Mouse (Mus musculus): ENCODE data around the gene Pet117. TPM values are rescaled to one million over a fixed set of nuclear protein-coding genes. Genes with fewer than 3 reads are reported as not detected.

The Pet117 gene
- polyA plus RNA-seq, 1 experiment from 2014 or later, result 0.94 TPM

DNA sequence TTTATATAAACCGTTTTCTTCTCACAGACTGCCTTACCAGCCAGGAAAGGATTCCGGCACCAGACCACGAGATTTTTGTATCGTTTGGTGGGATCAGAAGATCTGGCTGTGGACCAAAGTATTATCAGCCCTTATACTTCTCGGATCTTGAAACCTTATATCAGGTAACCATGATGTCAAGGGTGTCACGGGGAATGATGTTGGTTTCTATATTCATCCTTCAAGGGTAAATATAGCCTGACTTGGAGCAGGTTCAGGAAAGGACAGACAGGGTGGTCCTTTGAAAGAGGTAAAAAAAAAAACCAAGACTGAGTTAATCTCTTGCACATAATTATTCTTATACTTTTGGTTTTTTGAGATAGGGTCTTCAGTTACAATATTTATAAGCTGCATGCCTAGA, 31.9 kb downstream of the Pet117 start:
- DNase-seq (ENCODE audit: low spot score) (no peak), ATAC-seq (ENCODE audit: low FRiP score) (no peak)
- Histone ChIP-seq H3K9ac (ENCODE audit: low read depth, low read length) (no peak overlapping the region), H3K4me1 (replicated peaks; ENCODE audit: control insufficient read depth, insufficient read depth, low read length) (no peaks in the 10 kb centered on the region), H3K9me3 (ENCODE audit: control insufficient read depth, low read length) (no peaks in the 10 kb centered on the region), H3K36me3 (ENCODE audit: control insufficient read depth, insufficient read depth, low read length) (no peaks in the 10 kb centered on the region; the same call in 1 of the 2 replicates), H3K27me3 (ENCODE audit: control insufficient read depth, insufficient read depth, low read length) (no peaks in the 10 kb centered on the region), H3K27ac (ENCODE audit: low read depth, low read length) (no peak overlapping the region), H3K4me3 (ENCODE audit: low read depth, low read length) (no peak overlapping the region), H3K4me2 (replicated peaks; ENCODE audit: low read depth, low read length) (no peak overlapping the region)
- 88% methylated on average over 6 of the region's 6 CpGs for WGBS

DNA sequence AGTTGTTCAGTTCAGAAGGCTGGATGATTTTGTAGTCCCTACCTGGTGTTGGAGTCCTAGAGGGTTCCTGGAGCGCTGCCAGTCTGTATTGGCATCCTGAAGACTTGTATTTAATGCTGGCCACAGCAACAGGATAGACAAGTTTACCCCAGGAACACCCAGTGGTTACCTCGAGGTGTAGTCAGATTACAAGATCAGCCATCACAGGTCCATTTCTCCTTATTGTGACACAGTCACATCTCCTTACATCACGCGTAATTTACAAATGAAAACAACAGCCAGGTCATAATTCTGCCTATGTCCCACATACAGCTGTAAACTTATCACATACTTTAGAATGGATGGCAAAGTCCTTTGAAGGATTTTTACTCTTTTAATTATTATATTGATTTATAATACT, 40.2 kb downstream of the Pet117 start:
- no peaks in the 10 kb centered on the region for H3K4me1 ChIP-seq (replicated peaks; ENCODE audit: control insufficient read depth, insufficient read depth, low read length)
- H3K27ac ChIP-seq (ENCODE audit: low read depth, low read length), result no peak overlapping the region
- no peaks in the 10 kb centered on the region for H3K9me3 ChIP-seq (ENCODE audit: control insufficient read depth, low read length)
- 92% methylated on average over 4 of the region's 4 CpGs for WGBS
- no peaks in the 10 kb centered on the region for H3K27me3 ChIP-seq (ENCODE audit: control insufficient read depth, insufficient read depth, low read length)
- H3K36me3 ChIP-seq (ENCODE audit: control insufficient read depth, insufficient read depth, low read length), result peaks cover 15% of the 10 kb centered on the region; the same call in 1 of the 2 replicates
- no peak overlapping the region for H3K4me3 ChIP-seq (ENCODE audit: low read depth, low read length)
- DNase-seq (ENCODE audit: low spot score), result no peak
- ATAC-seq (ENCODE audit: low FRiP score), result no peak
- no peak overlapping the region for H3K9ac ChIP-seq (ENCODE audit: low read depth, low read length)
- H3K4me2 ChIP-seq (replicated peaks; ENCODE audit: low read depth, low read length), result no peak overlapping the region

DNA sequence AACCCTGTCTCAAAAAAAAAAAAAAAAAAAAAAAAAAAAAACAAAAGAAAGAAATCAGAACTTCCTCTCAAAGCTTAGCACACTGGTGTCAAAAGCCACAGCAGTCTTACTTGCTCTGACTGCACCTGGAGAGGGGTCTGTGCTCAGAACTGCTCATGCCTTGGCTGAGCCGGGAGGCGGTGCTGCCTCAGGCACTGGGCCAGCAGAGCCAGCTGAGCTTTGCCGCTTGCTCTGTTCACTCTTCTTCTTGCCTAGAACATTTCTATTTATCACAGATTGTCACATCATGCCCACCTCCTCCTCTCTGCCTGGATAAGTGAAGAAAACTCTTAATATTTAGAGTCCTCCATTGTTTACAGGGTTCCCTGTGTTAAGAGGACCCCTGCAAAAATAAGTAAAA, 41.8 kb downstream of the Pet117 start:
- no peak overlapping the region for H3K4me3 ChIP-seq (ENCODE audit: low read depth, low read length)
- H3K9me3 ChIP-seq (ENCODE audit: control insufficient read depth, low read length), result no peaks in the 10 kb centered on the region
- DNase-seq (ENCODE audit: low spot score), result no peak
- H3K27me3 ChIP-seq (ENCODE audit: control insufficient read depth, insufficient read depth, low read length), result no peaks in the 10 kb centered on the region
- ATAC-seq (ENCODE audit: low FRiP score), result no peak
- WGBS, result 92% methylated on average over 3 of the region's 3 CpGs
- peaks cover 15% of the 10 kb centered on the region; the same call in 1 of the 2 replicates for H3K36me3 ChIP-seq (ENCODE audit: control insufficient read depth, insufficient read depth, low read length)
- H3K9ac ChIP-seq (ENCODE audit: low read depth, low read length), result no peak overlapping the region
- H3K27ac ChIP-seq (ENCODE audit: low read depth, low read length), result no peak overlapping the region
- H3K4me2 ChIP-seq (replicated peaks; ENCODE audit: low read depth, low read length), result no peak overlapping the region
- H3K4me1 ChIP-seq (replicated peaks; ENCODE audit: control insufficient read depth, insufficient read depth, low read length), result no peaks in the 10 kb centered on the region

DNA sequence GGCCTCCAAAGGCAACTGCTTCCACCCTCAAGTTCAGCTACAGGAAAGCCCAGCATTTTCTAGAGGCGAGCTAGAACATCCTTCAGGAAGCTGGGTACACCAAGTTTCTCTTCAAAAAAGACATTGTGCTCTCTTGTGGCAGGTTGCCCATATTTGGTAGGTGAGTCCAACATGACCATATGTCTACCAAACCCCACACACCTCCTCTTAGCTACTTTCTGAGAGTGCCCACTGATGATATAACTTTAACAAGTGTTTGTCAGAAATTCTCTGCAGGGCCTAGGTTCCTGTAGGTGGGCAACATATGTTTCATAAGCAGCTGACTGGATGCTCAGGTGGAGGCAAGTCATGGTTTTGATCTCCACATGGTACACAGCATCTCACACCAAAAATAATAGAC, 45.9 kb downstream of the Pet117 start:
- Histone ChIP-seq H3K9ac (ENCODE audit: low read depth, low read length) (no peak overlapping the region), H3K4me2 (replicated peaks; ENCODE audit: low read depth, low read length) (no peak overlapping the region), H3K4me1 (replicated peaks; ENCODE audit: control insufficient read depth, insufficient read depth, low read length) (no peaks in the 10 kb centered on the region), H3K36me3 (ENCODE audit: control insufficient read depth, insufficient read depth, low read length) (no peaks in the 10 kb centered on the region), H3K27me3 (ENCODE audit: control insufficient read depth, insufficient read depth, low read length) (no peaks in the 10 kb centered on the region), H3K27ac (ENCODE audit: low read depth, low read length) (no peak overlapping the region), H3K4me3 (ENCODE audit: low read depth, low read length) (no peak overlapping the region), H3K9me3 (ENCODE audit: control insufficient read depth, low read length) (no peaks in the 10 kb centered on the region)
- no peak for DNase-seq (ENCODE audit: low spot score)
- WGBS, result 88% methylated on average over 1 of the region's 1 CpGs
- no peak for ATAC-seq (ENCODE audit: low FRiP score)

DNA sequence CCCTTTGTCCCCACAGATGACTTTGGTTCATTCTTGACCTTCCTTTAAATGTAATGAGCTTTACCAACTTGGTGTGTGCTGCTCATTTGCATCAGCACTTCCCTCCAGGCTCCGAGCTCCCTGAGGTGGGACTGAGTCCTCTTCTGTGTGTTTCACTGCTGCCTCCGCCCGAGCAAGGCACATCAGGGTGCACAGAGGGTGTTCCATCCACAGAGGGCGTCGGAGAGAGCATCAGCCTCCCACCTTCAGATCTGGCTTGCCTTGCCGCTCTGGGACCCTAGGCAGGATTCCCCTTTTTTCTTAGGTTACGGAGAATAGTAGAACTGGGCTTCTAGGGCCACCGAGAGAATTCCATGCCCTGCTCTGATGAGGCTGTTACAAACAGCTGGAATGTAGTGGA, 48.1 kb downstream of the Pet117 start:
- no peak overlapping the region for H3K4me3 ChIP-seq (ENCODE audit: low read depth, low read length)
- no peak for DNase-seq (ENCODE audit: low spot score)

DNA sequence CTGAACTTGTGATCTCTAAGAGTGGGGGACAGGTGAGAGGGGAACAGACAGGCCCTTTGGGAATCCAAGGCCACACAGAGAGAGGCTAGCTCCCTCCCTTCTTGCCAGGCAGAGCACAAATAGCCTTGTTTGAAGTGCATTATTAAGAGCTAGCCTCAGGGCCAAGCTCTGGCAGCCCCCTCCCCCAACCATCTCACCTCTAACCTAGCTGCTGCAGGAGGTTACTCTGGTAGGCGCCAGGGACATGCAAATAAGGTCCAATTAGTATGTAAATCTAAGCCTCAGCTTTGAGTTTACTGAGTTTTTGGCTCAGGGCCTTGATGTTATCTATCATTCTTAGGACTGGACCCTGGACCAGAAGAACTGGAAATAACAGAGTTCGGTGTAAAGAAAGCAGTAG, 49.3 kb downstream of the Pet117 start:
- ATAC-seq (ENCODE audit: low FRiP score) (no peak), DNase-seq (ENCODE audit: low spot score) (no peak)
- H3K9me3 ChIP-seq (ENCODE audit: control insufficient read depth, low read length), result no peaks in the 10 kb centered on the region
- H3K4me1 ChIP-seq (replicated peaks; ENCODE audit: control insufficient read depth, insufficient read depth, low read length), result no peaks in the 10 kb centered on the region
- H3K9ac ChIP-seq (ENCODE audit: low read depth, low read length), result no peak overlapping the region
- no peak overlapping the region for H3K27ac ChIP-seq (ENCODE audit: low read depth, low read length)
- H3K4me3 ChIP-seq (ENCODE audit: low read depth, low read length), result no peak overlapping the region
- H3K27me3 ChIP-seq (ENCODE audit: control insufficient read depth, insufficient read depth, low read length), result no peaks in the 10 kb centered on the region
- H3K36me3 ChIP-seq (ENCODE audit: control insufficient read depth, insufficient read depth, low read length), result no peaks in the 10 kb centered on the region
- H3K4me2 ChIP-seq (replicated peaks; ENCODE audit: low read depth, low read length), result no peak overlapping the region
- WGBS, result 34% methylated on average over 2 of the region's 2 CpGs

More for the DNA sequence above, 48.1 kb downstream of the Pet117 start:
- H3K4me2 ChIP-seq (replicated peaks; ENCODE audit: low read depth, low read length), result no peak overlapping the region
- no peak for ATAC-seq (ENCODE audit: low FRiP score)
- H3K27ac ChIP-seq (ENCODE audit: low read depth, low read length), result no peak overlapping the region
- no peaks in the 10 kb centered on the region for H3K27me3 ChIP-seq (ENCODE audit: control insufficient read depth, insufficient read depth, low read length)
- H3K9ac ChIP-seq (ENCODE audit: low read depth, low read length), result no peak overlapping the region
- no peaks in the 10 kb centered on the region for H3K36me3 ChIP-seq (ENCODE audit: control insufficient read depth, insufficient read depth, low read length)
- 46% methylated on average over 8 of the region's 8 CpGs for WGBS
- H3K4me1 ChIP-seq (replicated peaks; ENCODE audit: control insufficient read depth, insufficient read depth, low read length), result no peaks in the 10 kb centered on the region
- H3K9me3 ChIP-seq (ENCODE audit: control insufficient read depth, low read length), result no peaks in the 10 kb centered on the region

DNA sequence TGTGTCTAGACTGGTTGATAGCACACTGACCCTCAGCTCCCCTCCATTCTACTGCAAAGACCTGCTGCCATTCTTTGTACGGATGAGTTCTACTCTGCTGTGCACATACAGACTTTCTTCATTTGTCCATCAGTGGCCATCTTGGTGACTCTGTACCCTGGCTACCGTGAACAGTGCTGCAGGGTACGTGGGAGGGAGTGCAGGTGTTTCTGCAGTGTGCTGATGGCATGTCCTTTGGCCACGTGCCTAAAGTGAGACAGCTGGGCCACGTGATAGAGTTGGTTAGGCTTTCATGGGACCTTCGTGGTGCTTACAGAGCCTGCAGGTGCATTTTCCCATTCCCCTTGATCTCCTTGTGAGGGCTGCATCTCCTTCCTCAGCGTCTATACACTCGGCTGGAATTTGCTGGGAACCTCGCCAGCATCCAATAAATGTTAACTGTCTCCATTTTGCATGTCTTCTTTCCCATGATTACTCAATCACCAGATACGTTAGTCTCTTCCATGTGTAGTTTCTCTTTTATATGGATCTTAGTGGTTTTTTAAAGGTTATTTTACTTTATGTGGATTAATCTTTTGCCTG, 53.4 kb downstream of the Pet117 start:
- Histone ChIP-seq H3K27ac (ENCODE audit: low read depth, low read length) (no peak overlapping the region), H3K4me1 (replicated peaks; ENCODE audit: control insufficient read depth, insufficient read depth, low read length) (no peaks in the 10 kb centered on the region), H3K9me3 (ENCODE audit: control insufficient read depth, low read length) (no peaks in the 10 kb centered on the region), H3K4me3 (ENCODE audit: low read depth, low read length) (no peak overlapping the region), H3K36me3 (ENCODE audit: control insufficient read depth, insufficient read depth, low read length) (no peaks in the 10 kb centered on the region), H3K4me2 (replicated peaks; ENCODE audit: low read depth, low read length) (no peak overlapping the region), H3K27me3 (ENCODE audit: control insufficient read depth, insufficient read depth, low read length) (no peaks in the 10 kb centered on the region), H3K9ac (ENCODE audit: low read depth, low read length) (no peak overlapping the region)
- 89% methylated on average over 10 of the region's 10 CpGs for WGBS
- ATAC-seq (ENCODE audit: low FRiP score) (no peak), DNase-seq (ENCODE audit: low spot score) (no peak)

Other genes starting within 250 kb of the Pet117 start
- 15.8 and 17.2 TPM in 2 replicates for gene Mgme1, start 98.3 kb upstream of the Pet117 start, polyA plus RNA-seq (2014; fragmentation: Nextera tagmentation; extraction: Ambion mirVana)
- gene Snx5, start 98.1 kb upstream of the Pet117 start, polyA plus RNA-seq (2014; fragmentation: Nextera tagmentation; extraction: Ambion mirVana), result 104 and 108 TPM in 2 replicates
- gene Ovol2, start 36.9 kb upstream of the Pet117 start, polyA plus RNA-seq (2014; fragmentation: Nextera tagmentation; extraction: Ambion mirVana), result 0.25 and 0.28 TPM in 2 replicates
- gene Kat14, start within 50 bp of the Pet117 start, polyA plus RNA-seq (2014; fragmentation: Nextera tagmentation; extraction: Ambion mirVana), result 30.8 and 31.0 TPM in 2 replicates
- gene Dzank1, start 158.4 kb downstream of the Pet117 start, polyA plus RNA-seq (2014; fragmentation: Nextera tagmentation; extraction: Ambion mirVana), result 2.7 and 3.4 TPM in 2 replicates
- 30.7 and 37.8 TPM in 2 replicates for gene Polr3f, start 158.7 kb downstream of the Pet117 start, polyA plus RNA-seq (2014; fragmentation: Nextera tagmentation; extraction: Ambion mirVana)
- gene Rbbp9, start 181.9 kb downstream of the Pet117 start, polyA plus RNA-seq (2014; fragmentation: Nextera tagmentation; extraction: Ambion mirVana), result 67.1 and 70.3 TPM in 2 replicates
- 94.1 and 110 TPM in 2 replicates for gene Sec23b, start 187.2 kb downstream of the Pet117 start, polyA plus RNA-seq (2014; fragmentation: Nextera tagmentation; extraction: Ambion mirVana)
- gene Smim26, start 225.1 kb downstream of the Pet117 start, polyA plus RNA-seq (2014; fragmentation: Nextera tagmentation; extraction: Ambion mirVana), result 39.0 and 48.9 TPM in 2 replicates
- 33.6 and 38.3 TPM in 2 replicates for gene Dtd1, start 230.9 kb downstream of the Pet117 start, polyA plus RNA-seq (2014; fragmentation: Nextera tagmentation; extraction: Ambion mirVana)

All from hindbrain, embryonic 11.5 days (tissue).